Mouse (Mus musculus) monocyte, adult 5-6 weeks (primary cell): ENCODE measurements at regions not wholly inside any gene's neighbourhood (a gene's known extent, or its start where the extent isn't known, plus 50 kb on each side); places are given as distances from the start of the nearest gene placed in this dataset.

ENCODE experiments used
- ATAC-seq: fragments of 153-309, 156-312 bp; replicated peaks from 2 replicates; pipeline ENCODE4 v1.8.0; 2017; ENCODE audit warnings: mild to moderate bottlenecking; ENCODE audit not compliant: low TSS enrichment, insufficient number of reproducible peaks, severe bottlenecking, poor library complexity, low FRiP score

GRCm38 (mm10) chr2:38420498-38420897, 81.4 kb downstream of the Lhx2 start:
- ATAC-seq = no peak

DNA sequence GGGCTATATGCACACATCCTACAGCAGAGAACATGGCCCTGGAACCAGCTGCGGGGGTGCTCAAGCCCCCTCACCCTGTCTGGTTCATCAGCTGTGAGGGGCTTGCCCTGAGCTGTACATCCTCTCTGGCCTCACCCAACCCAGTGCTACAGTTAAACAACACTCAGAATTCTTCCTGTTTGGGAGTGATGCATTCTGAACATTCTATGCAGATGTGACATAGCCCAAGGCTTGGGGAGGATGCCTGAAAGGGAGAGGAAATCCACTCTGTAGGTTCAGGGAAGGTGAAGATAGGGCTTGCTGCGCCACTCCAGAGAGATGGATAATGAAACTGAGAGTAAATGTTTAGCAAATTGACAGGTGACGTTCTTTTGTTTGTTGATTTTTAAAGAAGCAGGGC, 83.3 kb downstream of the Lhx2 start:
- no peak for ATAC-seq

DNA sequence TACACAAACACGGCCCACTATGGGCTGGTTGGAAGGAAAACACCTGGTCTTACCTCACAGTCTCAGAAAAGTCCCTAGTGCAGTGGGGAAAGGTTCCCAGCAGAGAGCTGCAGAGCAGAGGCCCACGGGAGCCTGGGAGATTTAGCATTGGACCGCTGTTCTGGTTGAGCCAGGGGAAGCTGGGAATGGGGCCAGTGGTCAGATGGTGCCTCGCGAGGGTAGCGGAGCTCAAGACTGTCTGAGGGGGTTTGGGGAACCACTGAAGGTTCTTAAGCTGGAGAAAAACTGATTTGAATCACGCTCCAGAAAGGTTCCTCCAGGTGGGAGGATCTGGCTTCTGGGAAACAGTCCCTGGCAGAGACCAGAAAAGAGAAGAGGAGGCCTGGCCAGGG, 84.8 kb downstream of the Lhx2 start:
- no peak for ATAC-seq

DNA sequence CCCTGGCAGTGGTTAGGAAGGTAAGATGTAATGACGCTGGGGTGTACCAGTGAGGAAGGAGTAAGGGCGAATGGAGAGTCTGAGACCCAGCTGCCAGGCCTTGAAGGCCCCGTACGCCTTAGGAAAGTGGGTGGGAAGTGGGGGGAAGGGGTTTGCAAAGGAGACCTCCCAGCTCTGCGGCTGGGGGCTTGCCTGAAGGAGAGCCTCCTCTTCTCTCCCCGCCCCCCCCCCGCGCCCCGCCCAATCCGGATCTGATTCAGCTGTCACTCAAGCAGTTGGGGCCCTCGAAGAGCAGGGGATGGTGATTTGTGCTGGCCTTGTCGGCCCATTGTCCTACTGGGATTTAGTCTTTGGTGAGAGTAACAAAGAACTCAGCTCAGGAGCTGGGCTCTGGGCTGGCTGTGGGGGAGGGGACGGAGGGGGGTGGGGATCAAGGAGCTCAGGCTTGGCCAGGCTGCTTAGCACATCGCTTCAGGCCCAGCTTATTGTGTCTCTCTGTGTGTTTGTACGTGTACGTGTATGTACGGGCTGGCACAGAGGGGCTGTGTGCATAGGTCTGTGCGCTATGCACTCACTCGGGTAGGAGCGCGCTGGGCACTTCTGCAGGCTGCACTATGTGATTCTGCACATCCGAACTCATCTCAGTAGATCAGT, 85.3 kb downstream of the Lhx2 start:
- no peak for ATAC-seq

GRCm38 (mm10) chr2:38424976-38425375, 85.9 kb downstream of the Lhx2 start:
- no peak for ATAC-seq

GRCm38 (mm10) chr2:38429752-38430378, 81.6 kb upstream of the Nek6 start:
- peak; percentile 41; the same call in 1 of the 2 replicates for ATAC-seq

DNA sequence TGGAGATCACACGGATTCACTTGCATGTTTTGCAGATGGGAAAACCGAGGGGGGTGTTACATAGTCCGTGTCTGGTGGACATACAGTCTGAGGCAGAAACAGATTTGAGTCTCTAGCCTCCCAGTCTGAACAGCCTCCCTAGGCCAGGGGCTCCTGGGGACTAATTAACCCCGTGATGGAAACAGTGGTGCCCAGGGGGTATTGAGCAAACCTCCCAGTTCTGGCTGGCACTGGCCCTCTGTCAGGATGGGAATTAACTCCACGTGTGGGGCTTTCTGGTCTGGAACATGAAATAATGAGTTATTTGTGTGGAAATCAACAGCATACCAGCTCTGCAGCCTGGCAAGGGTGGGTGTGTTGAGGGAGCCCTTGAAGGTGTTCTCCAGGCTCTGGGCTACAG, 79.9 kb upstream of the Nek6 start:
- no peak for ATAC-seq

DNA sequence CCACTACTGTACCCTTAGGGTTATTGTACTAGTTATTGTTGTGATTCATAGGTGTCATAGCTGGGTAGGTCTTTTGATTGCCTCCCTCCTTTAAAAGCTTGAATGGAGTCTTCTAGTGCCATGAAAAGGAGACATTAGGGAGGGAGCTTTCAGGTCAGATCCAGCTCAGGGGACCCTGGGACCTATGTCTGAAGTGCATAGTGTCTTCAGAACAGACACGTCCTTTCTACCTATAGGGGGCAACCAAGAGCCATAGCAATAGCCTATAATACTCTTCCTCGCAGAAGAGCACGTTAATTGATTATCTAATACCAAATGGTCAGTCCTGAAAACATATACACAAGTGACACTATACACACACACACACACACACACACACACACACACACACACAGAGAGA, 77.7 kb upstream of the Nek6 start:
- no peak for ATAC-seq

DNA sequence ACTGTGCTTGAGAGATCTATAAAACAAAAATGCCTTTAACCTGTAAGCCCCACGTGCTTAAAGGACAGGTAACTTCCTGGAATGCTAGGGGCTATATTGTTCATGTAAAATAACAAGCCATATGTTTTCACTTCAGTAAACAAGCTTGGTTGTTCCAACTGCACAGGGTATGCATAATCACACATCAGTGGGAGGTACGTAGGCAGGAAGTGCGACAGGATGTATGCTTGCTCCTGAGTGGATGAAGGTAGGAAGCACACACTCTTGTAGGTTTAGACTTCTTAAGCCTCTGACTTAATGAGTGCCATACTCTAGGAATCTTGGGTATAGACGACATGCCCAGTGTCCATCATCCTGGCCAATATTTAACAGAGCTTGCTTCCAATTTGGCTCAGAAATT, 74.7 kb upstream of the Nek6 start:
- ATAC-seq = no peak

- ATAC-seq = no peak
Measured at GRCm38 (mm10) chr2:38439191-38439590, 72.3 kb upstream of the Nek6 start.

DNA sequence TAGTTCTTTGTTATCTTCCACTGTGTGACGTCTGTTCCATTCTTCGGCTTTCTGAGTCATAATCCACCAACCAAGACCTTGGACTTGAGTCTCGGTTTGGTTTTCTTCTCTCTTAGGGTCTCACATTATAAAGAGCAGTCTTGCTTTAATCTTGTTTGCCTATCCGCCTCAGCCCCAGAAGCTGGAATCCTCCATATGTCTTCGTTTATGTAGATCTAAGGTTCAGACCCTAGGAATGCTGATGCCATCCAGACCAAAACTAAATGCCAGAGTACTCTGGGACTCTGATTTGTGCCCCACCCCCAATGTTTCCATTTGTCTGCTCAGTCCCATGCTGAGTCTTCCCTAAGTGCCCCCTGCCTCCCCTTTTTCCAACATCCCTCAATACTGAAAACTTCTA, 71.5 kb upstream of the Nek6 start:
- no peak for ATAC-seq

GRCm38 (mm10) chr2:38449092-38449491, 62.4 kb upstream of the Nek6 start:
- no peak for ATAC-seq

- ATAC-seq = 0 out of 2 replicates have a peak, but pooled peaks have one; percentile 13
Measured at GRCm38 (mm10) chr2:38456571-38456970, 54.9 kb upstream of the Nek6 start.

- no peak for ATAC-seq
Measured at GRCm38 (mm10) chr2:38460367-38460766, 51.1 kb upstream of the Nek6 start.

- ATAC-seq = no peak
Measured at GRCm38 (mm10) chr2:38460825-38461540, 50.5 kb upstream of the Nek6 start.
